Mouse (Mus musculus) heart, embryonic 11.5 days (tissue): ENCODE measurements around the gene Vrk3. TPM values are rescaled to one million over a fixed set of nuclear protein-coding genes. Genes with fewer than 3 reads are reported as not detected.

Source experiments
- ATAC-seq: fragments of 200-750 bp; cut with Nextera tagmentation; replicated peaks from 2 replicates; pipeline ENCODE4 v1.8.0; 2017; ENCODE audit warnings: moderate library complexity; ENCODE audit not compliant: insufficient number of reproducible peaks, low FRiP score, low TSS enrichment
- H3K27ac ChIP-seq: fragments of 300-500 bp; sonication (generic); 2 replicates; pipeline ENCODE4 v1.5.1; 2014; ENCODE audit warnings: mild to moderate bottlenecking, low read depth, low read length
- H3K27me3 ChIP-seq: fragments of 300-500 bp; sonication (generic); 2 replicates; pipeline ENCODE4 v1.6.1; 2014; ENCODE audit warnings: mild to moderate bottlenecking, low read length, mixed read lengths; ENCODE audit not compliant: control insufficient read depth, insufficient read depth
- H3K36me3 ChIP-seq: fragments of 300-500 bp; sonication (generic); 2 replicates; pipeline ENCODE4 v1.6.1; 2014; ENCODE audit warnings: mild to moderate bottlenecking, low read length, moderate library complexity, mixed read lengths; ENCODE audit not compliant: control insufficient read depth, insufficient read depth
- H3K4me1 ChIP-seq: fragments of 300-500 bp; sonication (generic); 2 replicates; pipeline ENCODE4 v1.6.1; 2014; ENCODE audit warnings: low read length; ENCODE audit not compliant: control insufficient read depth, insufficient read depth
- H3K4me2 ChIP-seq: fragments of 300-500 bp; sonication (generic); 2 replicates; pipeline ENCODE4 v1.6.1; 2014; ENCODE audit warnings: mild to moderate bottlenecking, moderate library complexity
- H3K4me3 ChIP-seq: fragments of 300-500 bp; sonication (generic); 2 replicates; pipeline ENCODE4 v1.5.1; 2014; ENCODE audit warnings: low read depth, low read length
- H3K9ac ChIP-seq: fragments of 300-500 bp; sonication (generic); 2 replicates; pipeline ENCODE4 v1.6.1; 2014; ENCODE audit warnings: mild to moderate bottlenecking, low read depth, low read length, moderate library complexity
- H3K9me3 ChIP-seq: fragments of 300-500 bp; sonication (generic); replicated peaks from 2 replicates; pipeline ENCODE4 v1.6.1; 2016; ENCODE audit warnings: low read length; ENCODE audit not compliant: control insufficient read depth
- WGBS: fragments of 180-500 bp; shearing (Covaris S2); extraction: QIAGEN DNeasy Blood & Tissue Kit; methylation state at CpG from one replicate; pipeline ENCODE4 v1.1.7; 2014; ENCODE audit not compliant: insufficient replicate concordance; 5-methylcytosine and 5-hydroxymethylcytosine counted together
- polyA plus RNA-seq: library from polyadenylated mRNA; unstranded; fragments of >200 nt; fragmentation: Nextera tagmentation; extraction: Ambion mirVana; gene quantifications from 2 replicates; pipeline ENCODE4 v1.2.1, GENCODE M21; 2014

The Vrk3 gene
- polyA plus RNA-seq, 1 experiment from 2014 or later = 34.1 TPM

DNA sequence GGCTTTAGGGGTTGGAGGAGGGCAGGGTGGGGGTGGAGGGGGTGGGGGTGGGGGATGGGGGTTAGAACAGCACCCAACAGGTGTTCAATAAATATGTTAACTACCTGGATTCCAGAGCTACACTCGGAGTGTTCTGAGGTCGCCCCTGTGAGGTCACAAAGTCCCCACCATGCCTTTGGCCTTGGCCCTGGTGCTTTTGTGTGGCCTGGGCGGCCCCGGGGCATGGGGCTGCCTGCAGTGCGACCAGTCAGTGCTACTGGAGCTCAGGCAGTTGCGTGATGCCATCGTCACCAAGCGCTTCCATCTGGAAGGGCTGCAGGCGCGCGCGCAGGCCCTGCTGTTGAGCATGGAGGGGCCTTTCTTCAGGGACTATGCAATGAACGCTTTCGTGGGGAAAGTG, 39.6 kb upstream of the Vrk3 start, which contains the start of gene Izumo2:
Gene Izumo2, plus strand, starts transcription at position 169 of the 400 bp plus-strand sequence.
- ATAC-seq = no peak
- 66% methylated on average over 14 of the region's 14 CpGs for WGBS
- no peak within 1 kb of the TSS for H3K9ac ChIP-seq

DNA sequence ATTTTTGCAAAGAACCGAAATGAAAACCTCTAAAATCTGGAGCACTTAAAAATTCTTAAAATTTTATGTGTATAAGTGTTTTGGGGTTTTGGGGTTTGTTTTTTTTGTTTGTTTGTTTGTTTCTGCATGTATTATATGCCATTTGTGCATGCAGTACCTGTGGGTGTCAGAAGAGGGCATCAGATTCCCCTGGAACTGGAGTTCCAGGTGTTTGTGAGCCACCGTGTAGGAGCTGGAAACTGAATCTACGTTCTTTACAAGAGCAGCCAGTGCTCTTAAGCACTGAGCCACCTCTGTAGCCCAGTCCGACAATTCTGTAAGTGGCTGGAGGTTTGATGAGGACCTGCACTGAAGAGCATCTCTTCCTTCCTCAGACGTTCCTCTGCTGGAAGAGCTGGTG, 38.3 kb upstream of the Vrk3 start:
- 77% methylated on average over 5 of the region's 5 CpGs for WGBS
- no peak for ATAC-seq
- no peaks in the 10 kb centered on the region for H3K36me3 ChIP-seq
- H3K9ac ChIP-seq = no peak overlapping the region
- H3K4me1 ChIP-seq = no peaks in the 10 kb centered on the region
- no peak overlapping the region for H3K27ac ChIP-seq
- no peak overlapping the region for H3K4me2 ChIP-seq
- H3K9me3 ChIP-seq = 0 out of 2 replicates have a peak, but pooled peaks cover 3% of the 10 kb centered on the region
- no peak overlapping the region for H3K4me3 ChIP-seq
- no peaks in the 10 kb centered on the region; the same call in 1 of the 2 replicates for H3K27me3 ChIP-seq

More for the DNA sequence above, 39.6 kb upstream of the Vrk3 start, which contains the start of gene Izumo2:
- Histone ChIP-seq H3K9me3 (0 out of 2 replicates have a peak, but pooled peaks cover 3% of the 10 kb centered on the region), H3K4me3 (no peak within 1 kb of the TSS), H3K4me2 (no peak within 1 kb of the TSS), H3K27me3 (no peaks in the 10 kb centered on the region; the same call in 1 of the 2 replicates), H3K36me3 (no peaks in the 10 kb centered on the region), H3K4me1 (no peaks in the 10 kb centered on the region), H3K27ac (no peak within 1 kb of the TSS)

DNA sequence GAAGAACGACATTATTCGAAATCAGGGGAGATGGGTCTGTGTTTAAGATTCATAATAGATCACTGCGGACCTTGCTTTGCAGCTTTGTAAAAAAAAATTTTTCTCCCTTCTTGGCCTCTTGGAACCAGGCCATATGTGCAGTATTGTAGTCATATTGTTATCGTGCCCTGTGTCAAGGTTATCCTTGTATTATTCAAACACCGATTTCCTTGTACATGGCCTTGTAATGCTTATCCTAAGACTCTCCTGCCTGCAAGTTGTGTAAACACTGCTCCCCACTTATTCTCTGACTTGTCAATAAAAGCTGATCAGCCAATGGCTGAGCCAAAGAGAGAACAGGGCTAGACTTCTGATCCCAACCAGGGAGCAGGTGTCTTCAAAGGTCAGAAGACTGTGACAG, 26.2 kb upstream of the Vrk3 start:
- Histone ChIP-seq H3K36me3 (no peaks in the 10 kb centered on the region), H3K9me3 (no peaks in the 10 kb centered on the region), H3K27ac (no peak overlapping the region), H3K4me3 (no peak overlapping the region), H3K27me3 (no peaks in the 10 kb centered on the region; the same call in 1 of the 2 replicates), H3K9ac (no peak overlapping the region), H3K4me1 (no peaks in the 10 kb centered on the region), H3K4me2 (no peak overlapping the region)
- ATAC-seq = no peak
- WGBS = 65% methylated on average over 5 of the region's 5 CpGs

DNA sequence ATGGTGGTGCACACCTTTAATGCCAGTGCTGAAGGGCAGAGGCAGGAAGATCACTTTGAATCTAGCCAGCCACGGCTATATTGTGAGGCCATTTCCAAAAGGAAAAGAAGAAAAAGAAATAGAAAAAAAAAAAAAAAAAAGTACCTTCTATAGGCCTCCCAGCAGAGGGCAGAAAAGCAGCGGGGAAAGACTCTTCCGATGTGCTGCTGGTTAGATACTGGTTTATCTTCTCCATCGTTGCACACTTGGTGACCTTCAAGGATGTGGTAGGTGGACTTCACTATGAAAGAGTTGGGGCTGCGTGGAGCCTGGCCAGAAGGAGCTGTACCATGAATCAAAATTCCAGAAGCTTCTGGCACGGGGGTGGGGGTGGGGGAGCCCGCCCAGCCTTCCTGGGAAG, 23.9 kb upstream of the Vrk3 start:
- 21% methylated on average over 7 of the region's 7 CpGs for WGBS
- H3K36me3 ChIP-seq = no peaks in the 10 kb centered on the region
- H3K9me3 ChIP-seq = no peaks in the 10 kb centered on the region
- H3K27ac ChIP-seq = no peak overlapping the region
- no peak overlapping the region for H3K4me2 ChIP-seq
- no peaks in the 10 kb centered on the region for H3K4me1 ChIP-seq
- H3K9ac ChIP-seq = no peak overlapping the region
- no peak for ATAC-seq
- no peaks in the 10 kb centered on the region for H3K27me3 ChIP-seq
- no peak overlapping the region for H3K4me3 ChIP-seq

DNA sequence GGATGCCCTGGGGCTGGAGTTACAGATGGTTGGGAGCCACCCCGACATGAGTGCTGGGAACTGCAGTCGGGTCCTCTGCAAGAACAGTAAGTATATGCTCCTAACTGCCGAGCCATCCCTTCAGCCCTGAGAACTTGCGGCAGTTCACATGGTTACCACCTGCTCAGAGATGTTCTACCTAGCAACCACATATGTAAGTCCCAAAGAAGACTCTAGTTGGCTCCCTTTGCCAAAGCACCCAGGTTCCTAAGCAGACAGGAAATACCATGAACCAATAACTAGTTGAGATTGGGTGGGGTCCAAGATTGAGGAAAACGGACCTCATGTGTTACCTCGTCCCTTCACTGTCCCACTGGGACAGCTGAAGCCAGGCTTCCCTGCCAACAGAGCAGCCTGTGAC, 21.9 kb upstream of the Vrk3 start:
- H3K9me3 ChIP-seq = no peaks in the 10 kb centered on the region
- H3K4me2 ChIP-seq = no peak overlapping the region
- no peaks in the 10 kb centered on the region for H3K4me1 ChIP-seq
- H3K27me3 ChIP-seq = no peaks in the 10 kb centered on the region
- H3K27ac ChIP-seq = no peak overlapping the region
- no peak for ATAC-seq
- WGBS = 73% methylated on average over 6 of the region's 6 CpGs
- no peak overlapping the region for H3K4me3 ChIP-seq
- H3K9ac ChIP-seq = no peak overlapping the region
- H3K36me3 ChIP-seq = no peaks in the 10 kb centered on the region

DNA sequence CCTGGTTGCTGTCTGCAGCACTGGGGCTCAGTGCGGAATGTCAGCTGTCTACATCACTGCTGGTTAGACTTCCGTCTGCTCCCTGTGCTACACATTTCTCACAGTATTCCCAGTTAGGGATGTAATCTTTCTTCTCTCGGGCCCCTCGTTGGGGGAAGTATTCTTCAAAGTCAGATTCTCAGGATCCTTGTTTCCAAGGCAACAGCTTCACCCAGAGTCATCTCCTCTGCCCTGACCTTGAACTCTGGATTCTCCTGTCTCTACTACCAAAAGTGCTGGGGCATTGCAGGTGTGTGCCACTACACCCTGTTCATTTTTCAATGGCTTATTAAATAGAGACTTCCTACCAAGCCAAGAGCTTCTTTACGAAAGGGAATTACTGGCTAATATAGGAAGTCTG, 21.1 kb upstream of the Vrk3 start:
- Histone ChIP-seq H3K36me3 (no peaks in the 10 kb centered on the region), H3K4me2 (no peak overlapping the region), H3K27me3 (no peaks in the 10 kb centered on the region), H3K9ac (no peak overlapping the region), H3K4me3 (no peak overlapping the region), H3K9me3 (no peaks in the 10 kb centered on the region), H3K4me1 (no peaks in the 10 kb centered on the region), H3K27ac (no peak overlapping the region)
- WGBS = 66% methylated on average over 5 of the region's 5 CpGs
- ATAC-seq = no peak

DNA sequence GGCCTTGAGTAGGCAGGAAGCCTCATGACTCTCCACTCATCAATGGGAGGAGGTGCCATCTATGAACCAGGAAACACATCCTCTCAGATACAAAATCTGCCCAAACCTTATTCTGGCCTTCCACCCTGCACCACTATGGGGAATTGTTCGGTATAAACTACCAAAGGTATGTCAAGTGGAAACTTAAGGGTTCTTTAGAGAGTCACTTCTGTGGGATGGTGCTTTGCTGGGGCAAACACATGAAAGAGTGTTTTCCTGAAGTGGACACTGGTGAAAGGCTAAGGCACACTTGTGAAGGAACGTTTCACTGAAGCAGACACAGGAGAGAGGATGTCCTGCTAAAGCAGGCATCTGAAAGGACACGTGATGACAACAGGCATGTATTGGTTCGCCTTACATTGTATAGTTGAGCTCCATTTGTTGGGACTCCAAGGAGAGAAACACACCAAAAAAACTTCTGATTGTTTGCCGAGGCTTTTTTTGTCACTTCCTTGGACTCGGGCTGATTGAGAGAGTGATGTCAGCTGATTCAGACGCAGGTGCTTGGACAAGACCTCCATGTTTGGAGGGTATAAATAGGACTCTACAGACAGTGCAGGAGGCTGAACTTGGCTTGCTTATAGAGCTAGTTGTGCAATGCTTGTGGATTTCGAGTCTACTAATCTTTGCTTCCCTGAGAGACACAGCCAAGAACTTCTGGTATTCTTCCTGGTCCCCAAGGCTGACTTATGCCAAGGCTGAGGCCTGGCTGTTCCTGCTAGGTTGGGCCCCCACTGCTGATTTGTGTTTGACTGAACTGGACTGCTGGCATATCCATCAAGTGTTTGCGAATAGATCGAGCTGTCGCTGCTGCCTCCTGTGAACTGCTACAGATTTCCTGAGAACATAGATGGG, 19.9 kb upstream of the Vrk3 start:
- Histone ChIP-seq H3K36me3 (no peaks in the 10 kb centered on the region), H3K4me3 (no peak overlapping the region), H3K27ac (no peak overlapping the region), H3K4me2 (no peak overlapping the region), H3K27me3 (no peaks in the 10 kb centered on the region), H3K4me1 (no peaks in the 10 kb centered on the region), H3K9me3 (no peaks in the 10 kb centered on the region), H3K9ac (no peak overlapping the region)
- ATAC-seq = no peak
- WGBS = 74% methylated on average over 11 of the region's 11 CpGs

DNA sequence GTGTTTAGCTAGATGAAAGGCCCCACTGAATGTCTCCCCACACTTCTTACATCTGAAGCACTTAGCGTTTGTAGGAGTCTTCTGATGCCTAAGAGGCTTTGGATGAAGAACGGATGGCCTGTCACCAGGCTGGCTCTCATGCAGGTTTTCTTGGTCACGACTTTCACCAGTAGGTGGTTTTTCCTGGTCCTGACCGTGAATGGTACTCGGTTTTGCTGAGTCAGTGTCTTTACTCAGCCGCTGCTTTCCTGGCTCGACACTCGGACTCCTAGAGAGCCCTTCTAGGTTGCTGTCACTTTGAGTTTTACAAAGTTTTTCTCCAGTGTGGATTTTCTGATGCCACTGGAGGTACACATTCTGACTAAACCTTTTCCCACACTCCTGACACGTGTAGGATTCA, 14.5 kb upstream of the Vrk3 start:
- no peak overlapping the region for H3K27ac ChIP-seq
- H3K4me3 ChIP-seq = no peak overlapping the region
- no peaks in the 10 kb centered on the region for H3K9me3 ChIP-seq
- H3K27me3 ChIP-seq = no peaks in the 10 kb centered on the region
- no peak overlapping the region for H3K9ac ChIP-seq
- no peak for ATAC-seq
- no peaks in the 10 kb centered on the region for H3K36me3 ChIP-seq
- 81% methylated on average over 9 of the region's 9 CpGs for WGBS
- no peaks in the 10 kb centered on the region for H3K4me1 ChIP-seq
- H3K4me2 ChIP-seq = no peak overlapping the region

DNA sequence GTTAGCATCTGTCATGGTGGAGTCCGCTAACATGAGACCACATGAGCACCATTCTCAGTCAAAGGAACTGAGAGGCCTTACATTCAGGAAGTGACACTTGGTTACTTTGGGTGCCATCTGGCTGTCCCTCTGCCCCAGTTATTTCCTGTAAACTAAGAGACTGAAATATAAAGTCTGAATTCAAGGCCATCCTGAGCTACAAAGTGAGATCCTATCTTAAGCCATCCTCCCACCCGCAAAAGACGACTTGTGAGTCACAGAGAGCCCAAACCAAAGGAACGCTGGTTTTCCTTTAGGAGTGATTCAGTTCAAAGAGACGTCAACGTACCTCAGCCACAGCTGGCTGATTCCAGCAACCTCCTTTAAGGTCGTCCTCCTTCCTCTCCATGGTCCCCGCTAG, 6.9 kb upstream of the Vrk3 start:
- Histone ChIP-seq H3K36me3 (no peaks in the 10 kb centered on the region), H3K9ac (no peak overlapping the region), H3K9me3 (no peaks in the 10 kb centered on the region), H3K27me3 (peaks cover 4% of the 10 kb centered on the region; the same call in 1 of the 2 replicates), H3K27ac (no peak overlapping the region), H3K4me2 (no peak overlapping the region), H3K4me1 (peaks cover 4% of the 10 kb centered on the region; the same call in 1 of the 2 replicates), H3K4me3 (no peak overlapping the region)
- ATAC-seq = no peak
- 77% methylated on average over 8 of the region's 8 CpGs for WGBS
